Mouse (Mus musculus) embryonic stem cell, embryonic (primary cell): Measurements from ENCODE around the gene Espl1.

Source experiments
- CTCF ChIA-PET, 4 experiments: fragments of 300-600 bp in 2 of 4; fragments of 350-600 bp in 2 of 4; sonication (Branson Sonifier 250); formaldehyde crosslinking; loops; one replicate each; lab custom pipeline; 2022; ENCODE audit warnings: inconsistent platforms in 2 of 4; lab: Charles Lee
- POLR2A ChIA-PET, 4 experiments: fragments of 300-600 bp in 2 of 4; fragments of 350-600 bp in 2 of 4; sonication (Branson Sonifier 250); formaldehyde crosslinking; loops; one replicate each; lab custom pipeline; 2022; ENCODE audit warnings: antibody characterized with exemption in 4 of 4, inconsistent platforms in 1 of 4; lab: Charles Lee

Espl1 gene

GRCm38 (mm10) chr15:102287395-102287794 is 8.7 kb upstream of the Espl1 start:
- CTCF ChIA-PET = interaction anchor here in 1 of 4 experiments (0.6 kb wide), 1 partner anchor 39 kb away, joined by 3 read pairs; no protein-coding TSS in a partner anchor
- POLR2A ChIA-PET = no interaction called here

GRCm38 (mm10) chr15:102296368-102297006 is 421 bp downstream of the Espl1 start:
- CTCF ChIA-PET = interaction anchor here in 2 of 4 experiments (0.6 to 1.2 kb wide), 4 partner anchors 12 to 189 kb away, joined by 3 read pairs; no protein-coding TSS in a partner anchor
- POLR2A ChIA-PET = interaction anchor here in 3 of 4 experiments (0.6 to 4.6 kb wide), 47 partner anchors 8 to 426 kb away, joined by 3 to 15 read pairs (median 4); partner anchors contain the start of genes Mfsd5 (in 2 of the 3), Myg1 (in 2 of the 3), Spryd3 (in 2 of the 3) and Tarbp2 (in 2 of the 3)

- CTCF ChIA-PET = interaction anchor here in 1 of 4 experiments (3.3 kb wide), 1 partner anchor 13 kb away, joined by 11 read pairs; no protein-coding TSS in a partner anchor
- POLR2A ChIA-PET = interaction anchor here in 3 of 4 experiments (0.6 to 3.0 kb wide), 7 partner anchors 9 to 146 kb away, joined by 3 to 18 read pairs (median 5); no protein-coding TSS in a partner anchor
Observed at GRCm38 (mm10) chr15:102302542-102302941, 6.5 kb downstream of the Espl1 start.

- ChIA-PET POLR2A (interaction anchor here in 2 of 4 experiments (0.6 to 3.6 kb wide), 7 partner anchors 10 to 98 kb away, joined by 3 to 14 read pairs (median 4); partner anchors contain the start of genes Espl1 (in 1 of the 2) and Pfdn5 (in 1 of the 2)), CTCF (interaction anchor here in 3 of 4 experiments (0.5 to 1.5 kb wide), 9 partner anchors 10 to 202 kb away, joined by 3 to 7 read pairs (median 3); partner anchors contain the start of gene Espl1 (in 1 of the 3))
Observed at GRCm38 (mm10) chr15:102308717-102309116, 12.7 kb downstream of the Espl1 start.

- POLR2A ChIA-PET = interaction anchor here in 2 of 4 experiments (0.6 to 3.6 kb wide), 9 partner anchors 10 to 104 kb away, joined by 3 to 14 read pairs (median 4); partner anchors contain the start of gene Espl1 (in 1 of the 2)
- CTCF ChIA-PET = interaction anchor here in 2 of 4 experiments (0.5 to 1.4 kb wide), 2 partner anchors 11 to 71 kb away, joined by 3 to 12 read pairs; no protein-coding TSS in a partner anchor
Observed at GRCm38 (mm10) chr15:102310074-102310845, 14.2 kb downstream of the Espl1 start.

- ChIA-PET POLR2A (interaction anchor here in 3 of 4 experiments (0.6 to 1.7 kb wide), 10 partner anchors 8 to 1269 kb away, joined by 3 to 6 read pairs (median 4); partner anchors contain the start of gene Espl1 (in 1 of the 3)), CTCF (interaction anchor here in 3 of 4 experiments (0.6 to 1.3 kb wide), 5 partner anchors 13 to 205 kb away, joined by 3 to 10 read pairs (median 6); no protein-coding TSS in a partner anchor)
Observed at GRCm38 (mm10) chr15:102311489-102311888, 15.4 kb downstream of the Espl1 start.

GRCm38 (mm10) chr15:102315292-102315691 is 19.2 kb downstream of the Espl1 start:
- ChIA-PET CTCF (interaction anchor here (0.6 to 2.9 kb wide), 17 partner anchors 9 to 552 kb away, joined by 3 to 15 read pairs (median 4); partner anchors contain the start of gene Aaas (in 1 of the 4)), POLR2A (interaction anchor here (0.8 to 4.8 kb wide), 27 partner anchors 8 to 196 kb away, joined by 3 to 26 read pairs (median 5); partner anchors contain the start of genes Pfdn5 (in 3 of the 4), Aaas (in 1 of the 4), Espl1 (in 1 of the 4) and Myg1 (in 1 of the 4))

- CTCF ChIA-PET = interaction anchor here (0.6 to 2.9 kb wide), 29 partner anchors 8 to 251 kb away, joined by 3 to 15 read pairs (median 4); partner anchors contain the start of genes Aaas (in 1 of the 4), Myg1 (in 1 of the 4) and Pfdn5 (in 1 of the 4)
- POLR2A ChIA-PET = interaction anchor here in 3 of 4 experiments (0.8 to 4.8 kb wide), 29 partner anchors 9 to 180 kb away, joined by 3 to 26 read pairs (median 4); partner anchors contain the start of genes Pfdn5 (in 3 of the 3), Myg1 (in 2 of the 3), Aaas (in 1 of the 3) and Espl1 (in 1 of the 3)
Observed at GRCm38 (mm10) chr15:102316263-102316662, 20.2 kb downstream of the Espl1 start.

- CTCF ChIA-PET = interaction anchor here (0.6 to 1.4 kb wide), 11 partner anchors 9 to 261 kb away, joined by 3 to 6 read pairs (median 4); partner anchors contain the start of genes Sp1 (in 1 of the 4) and Sp7 (in 1 of the 4)
- POLR2A ChIA-PET = interaction anchor here in 3 of 4 experiments (0.6 to 3.8 kb wide), 24 partner anchors 8 to 1671 kb away, joined by 3 to 26 read pairs (median 3); partner anchors contain the start of genes Sp1 (in 2 of the 3), Aaas (in 1 of the 3), Krt2 (in 1 of the 3) and Spryd3 (in 1 of the 3)
Observed at GRCm38 (mm10) chr15:102324654-102325473, 28.8 kb downstream of the Espl1 start.

GRCm38 (mm10) chr15:102326022-102326576 is 30.0 kb downstream of the Espl1 start, which contains the start of gene Pfdn5:
Gene Pfdn5 (plus strand): TSS chr15:102326116.
- ChIA-PET CTCF (interaction anchor here (0.6 to 1.5 kb wide), 17 partner anchors 9 to 345 kb away, joined by 3 to 6 read pairs (median 3); no protein-coding TSS in a partner anchor), POLR2A (interaction anchor here in 3 of 4 experiments (0.6 to 3.8 kb wide), 55 partner anchors 8 to 345 kb away, joined by 3 to 26 read pairs (median 4); partner anchors contain the start of genes Aaas (in 2 of the 3), Sp1 (in 2 of the 3), Spryd3 (in 2 of the 3) and Espl1 (in 1 of the 3))

GRCm38 (mm10) chr15:102326892-102327291 is 30.8 kb downstream of the Espl1 start:
- CTCF ChIA-PET = interaction anchor here in 3 of 4 experiments (0.6 to 1.5 kb wide), 10 partner anchors 9 to 223 kb away, joined by 3 to 5 read pairs (median 3); no protein-coding TSS in a partner anchor

GRCm38 (mm10) chr15:102331610-102332015 is 35.5 kb downstream of the Espl1 start, which contains the start of gene Myg1:
Gene Myg1 (plus strand): TSS chr15:102331709.
- CTCF ChIA-PET = interaction anchor here in 3 of 4 experiments (0.6 to 1.2 kb wide), 8 partner anchors 15 to 224 kb away, joined by 3 to 9 read pairs (median 3); partner anchors contain the start of gene Aaas (in 2 of the 3)
- POLR2A ChIA-PET = interaction anchor here in 3 of 4 experiments (0.6 to 2.1 kb wide), 32 partner anchors 9 to 258 kb away, joined by 3 to 15 read pairs (median 4); partner anchors contain the start of genes Aaas (in 2 of the 3), Eif4b (in 1 of the 3), Espl1 (in 1 of the 3) and Pcbp2 (in 1 of the 3)

More at GRCm38 (mm10) chr15:102326892-102327291, 30.8 kb downstream of the Espl1 start:
- POLR2A ChIA-PET = interaction anchor here (0.6 to 3.8 kb wide), 44 partner anchors 8 to 809 kb away, joined by 3 to 26 read pairs (median 4); partner anchors contain the start of genes Sp1 (in 2 of the 4), Spryd3 (in 2 of the 4), Aaas (in 1 of the 4) and Espl1 (in 1 of the 4)

GRCm38 (mm10) chr15:102335254-102335653 is 39.2 kb downstream of the Espl1 start:
- CTCF ChIA-PET = interaction anchor here (0.6 to 1.5 kb wide), 6 partner anchors 9 to 227 kb away, joined by 3 to 6 read pairs (median 3); partner anchors contain the start of genes Aaas (in 2 of the 4) and Pfdn5 (in 1 of the 4)
- POLR2A ChIA-PET = interaction anchor here in 2 of 4 experiments (0.7 to 1.5 kb wide), 16 partner anchors 9 to 252 kb away, joined by 3 to 4 read pairs (median 3); partner anchors contain the start of genes Pfdn5 (in 2 of the 2), Aaas (in 1 of the 2) and Sp1 (in 1 of the 2)

- POLR2A ChIA-PET = interaction anchor here in 2 of 4 experiments (0.7 to 1.5 kb wide), 14 partner anchors 8 to 253 kb away, joined by 3 to 5 read pairs (median 3); partner anchors contain the start of genes Aaas (in 2 of the 2), Pfdn5 (in 2 of the 2) and Sp1 (in 1 of the 2)
- CTCF ChIA-PET = interaction anchor here in 3 of 4 experiments (0.8 to 1.5 kb wide), 5 partner anchors 10 to 228 kb away, joined by 3 to 6 read pairs (median 4); partner anchors contain the start of genes Aaas (in 1 of the 3) and Pfdn5 (in 1 of the 3)
Observed at GRCm38 (mm10) chr15:102335925-102336324, 39.9 kb downstream of the Espl1 start.
